Mouse (Mus musculus) olfactory bulb, adult 2 months (tissue): ENCODE measurements around the gene Sik3.

Experiments used
- CTCF ChIP-seq: fragments of 200-500 bp; IDR thresholded peaks from 2 replicates; pipeline ENCODE4 v1.5.1; 2012; ENCODE audit warnings: low read depth, mild to moderate bottlenecking, low read length, moderate library complexity; ENCODE audit not compliant: insufficient read depth
- POLR2A ChIP-seq: fragments of 200-500 bp; IDR thresholded peaks from 2 replicates; pipeline ENCODE4 v1.6.1; 2012; ENCODE audit warnings: mild to moderate bottlenecking, low read depth, low read length, moderate library complexity; ENCODE audit not compliant: insufficient read depth

DNA sequence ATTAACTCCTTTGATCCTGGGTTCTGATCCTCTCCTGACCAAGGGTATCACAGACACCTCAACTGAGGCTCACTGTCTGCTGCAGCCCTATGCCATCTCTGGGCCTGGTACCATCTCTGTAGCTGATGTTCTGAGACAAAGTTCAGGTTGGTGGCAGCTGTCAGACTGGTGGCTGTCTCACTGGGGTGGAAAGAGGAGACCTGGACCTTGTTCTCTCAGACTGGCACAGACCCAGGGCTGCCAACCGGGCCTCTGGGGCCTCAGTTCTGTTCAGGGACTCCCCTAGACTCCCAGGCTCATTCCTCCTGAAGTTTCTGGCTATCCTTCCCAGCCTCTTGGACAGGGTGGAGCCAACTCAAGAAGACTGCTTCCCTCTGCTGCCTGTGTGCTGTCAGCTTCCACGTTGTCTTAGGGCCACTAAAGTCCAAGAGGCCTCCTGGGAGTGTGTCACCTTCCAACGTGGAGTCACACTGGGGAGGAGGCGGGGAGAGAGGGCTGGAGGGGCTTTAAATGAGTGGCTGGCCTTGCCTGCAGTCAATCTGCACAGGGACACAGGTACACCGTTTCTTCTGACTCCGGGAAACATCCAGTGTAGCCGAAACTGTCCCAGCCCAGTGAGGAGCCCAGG is 228.0 kb downstream of the Sik3 start, which contains the start of gene Apoa4:
- TF ChIP-seq CTCF (no peak), POLR2A (no peak)
